ENCODE assay signal across 24 mouse cellular contexts in the genomic region with DNA sequence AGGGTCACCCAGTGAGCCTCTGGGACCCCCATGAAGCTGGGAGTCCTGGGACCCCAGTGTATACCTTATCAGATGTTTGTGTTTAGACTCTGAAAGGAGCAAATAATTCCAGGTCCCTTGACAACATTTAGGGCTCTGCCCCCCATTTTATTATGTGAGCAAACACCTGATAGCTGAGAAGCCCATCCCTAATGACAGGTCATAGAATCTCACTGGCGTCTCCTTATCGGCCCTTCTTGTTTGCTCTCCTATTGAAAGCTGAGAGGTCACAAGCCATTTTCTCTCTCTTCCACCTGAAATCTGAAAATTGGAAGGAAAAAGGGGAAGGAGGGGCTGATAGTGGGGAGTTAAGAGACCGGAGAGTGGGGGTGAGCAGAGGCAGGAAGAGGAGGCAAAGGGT. TPM values are rescaled to one million over a fixed set of nuclear protein-coding genes. Genes with fewer than 3 reads are reported as not detected.
DNase-seq lines count a peak whose midpoint lies in the region; ATAC-seq and TF ChIP-seq lines count a peak whose summit lies in the region.
"Had no signal": no experiment of that assay in that cellular context is flagged by ENCODE, and none has a peak within 500 bp of the region (broad histone marks: within the 10 kb centered on the region; RNA-seq: fewer than 3 reads in every experiment).

No protein-coding gene starts in this region.

- H3K4me3 ChIP-seq in intestine, embryonic 14.5 days (ENCODE audit: low read depth, low read length) = no peak overlapping the region
- H3K4me3 ChIP-seq in intestine, postnatal 0 days (ENCODE audit: low read depth, low read length) = no peak overlapping the region
- no peak overlapping the region for H3K4me3 ChIP-seq in kidney, adult 2 months (ENCODE audit: insufficient read depth, low read depth, low read length)
- H3K4me3 ChIP-seq in intestine, embryonic 15.5 days (replicated peaks) = no peak overlapping the region
- H3K4me3 ChIP-seq in intestine, embryonic 16.5 days (ENCODE audit: low read length) = no peak overlapping the region

- H3K4me1 ChIP-seq in intestine, embryonic 14.5 days (replicated peaks; ENCODE audit: control insufficient read depth, insufficient read depth, low read length) = no peaks in the 10 kb centered on the region
- H3K4me1 ChIP-seq in intestine, postnatal 0 days (replicated peaks; ENCODE audit: control insufficient read depth, insufficient read depth, low read length) = no peaks in the 10 kb centered on the region; the same call in 1 of the 2 replicates
- H3K4me1 ChIP-seq in kidney, adult 2 months (ENCODE audit: control insufficient read depth, insufficient read depth, low read length) = no peaks in the 10 kb centered on the region; the same call in 1 of the 2 replicates
- H3K4me1 ChIP-seq in intestine, embryonic 15.5 days (replicated peaks) = peaks cover 7% of the 10 kb centered on the region
- peaks cover 6% of the 10 kb centered on the region; the same call in 1 of the 2 replicates for H3K4me1 ChIP-seq in intestine, embryonic 16.5 days (ENCODE audit: control insufficient read depth, insufficient read depth, low read length)

- no peak for DNase-seq in intestine, embryonic 14.5 days (ENCODE audit: low spot score)
- no peak for DNase-seq in kidney, adult 2 months
- no peak for DNase-seq in kidney, postnatal 25 days
- DNase-seq in heart, adult 8-10 months (ENCODE audit: low spot score) = no peak
- no peak for DNase-seq in right cerebral cortex, postnatal 14 days
- DNase-seq: adrenal gland, adult 2 months; adrenal gland, adult 8-10 months; adrenal gland, postnatal 10 days; adrenal gland, postnatal 14 days; adrenal gland, postnatal 25 days; adrenal gland, postnatal 36 days; B cell, adult 2 months; cerebellum, adult 11 months; cerebellum, adult 11-12 months had no signal

- no peak overlapping the region for H3K9ac ChIP-seq in intestine, embryonic 14.5 days (ENCODE audit: low read length)
- H3K9ac ChIP-seq in intestine, postnatal 0 days (ENCODE audit: low read depth, low read length) = no peak overlapping the region
- no peak overlapping the region for H3K9ac ChIP-seq in intestine, embryonic 15.5 days
- no peak overlapping the region for H3K9ac ChIP-seq in intestine, embryonic 16.5 days (ENCODE audit: low read depth, low read length)

- peak; percentile 54; the same call in 1 of the 2 replicates for ATAC-seq in intestine, embryonic 14.5 days (replicated peaks; ENCODE audit: low FRiP score, low TSS enrichment, low read depth)
- no peak for ATAC-seq in intestine, postnatal 0 days
- ATAC-seq in intestine, embryonic 15.5 days = peak; percentile 39
- ATAC-seq in intestine, embryonic 16.5 days = peak; percentile 55
- ATAC-seq: activated CD4-positive, CD25-positive, alpha-beta regulatory T cell, adult 4 months; CD4-positive, CD25-positive, alpha-beta regulatory T cell, adult 4 months; Patski had no signal

- no peaks in the 10 kb centered on the region for H3K9me3 ChIP-seq in intestine, embryonic 14.5 days (ENCODE audit: control insufficient read depth, low read length)
- no peaks in the 10 kb centered on the region for H3K9me3 ChIP-seq in intestine, postnatal 0 days (ENCODE audit: control insufficient read depth)
- no peaks in the 10 kb centered on the region for H3K9me3 ChIP-seq in intestine, embryonic 15.5 days
- H3K9me3 ChIP-seq in intestine, embryonic 16.5 days (ENCODE audit: control insufficient read depth, low read length) = no peaks in the 10 kb centered on the region
- H3K9me3 ChIP-seq: G1E had no signal

- H3K27ac ChIP-seq in intestine, embryonic 14.5 days (ENCODE audit: low read depth) = no peak overlapping the region
- H3K27ac ChIP-seq in intestine, postnatal 0 days (ENCODE audit: low read depth, low read length) = no peak overlapping the region
- peak overlapping the region; percentile 1; the same call in 1 of the 2 replicates for H3K27ac ChIP-seq in kidney, adult 2 months (ENCODE audit: insufficient read depth, low read depth, low read length)
- H3K27ac ChIP-seq in intestine, embryonic 15.5 days = peak overlapping the region; percentile 42; the same call in 1 of the 2 replicates
- H3K27ac ChIP-seq in intestine, embryonic 16.5 days (ENCODE audit: low read length) = no peak overlapping the region

- TF ChIP-seq CTCF in intestine, postnatal 0 days (IDR thresholded peaks at IDR 0.05; ENCODE audit: low read depth) = no peak
- no peak for TF ChIP-seq CTCF in kidney, adult 2 months (conservative IDR thresholded peaks at IDR 0.05; ENCODE audit: insufficient read depth, insufficient read length, low read depth, low read length)

- WGBS in intestine, embryonic 14.5 days = 65% methylated on average over 3 of the region's 3 CpGs
- 28% methylated on average over 3 of the region's 3 CpGs for WGBS in intestine, postnatal 0 days
- WGBS in kidney, adult 2 months = 73% methylated on average over 3 of the region's 3 CpGs
- WGBS in intestine, embryonic 15.5 days = 52% methylated on average over 3 of the region's 3 CpGs
- WGBS in intestine, embryonic 16.5 days = 58% methylated on average over 3 of the region's 3 CpGs

- H3K36me3 ChIP-seq in intestine, embryonic 14.5 days (ENCODE audit: control insufficient read depth, insufficient read depth, low read length) = no peaks in the 10 kb centered on the region
- H3K36me3 ChIP-seq in intestine, postnatal 0 days (ENCODE audit: control insufficient read depth, insufficient read depth) = peaks cover 13% of the 10 kb centered on the region; the same call in 1 of the 2 replicates
- peaks cover 24% of the 10 kb centered on the region for H3K36me3 ChIP-seq in kidney, adult 2 months (ENCODE audit: control insufficient read depth, insufficient read depth, low read length)
- no peaks in the 10 kb centered on the region for H3K36me3 ChIP-seq in intestine, embryonic 15.5 days
- H3K36me3 ChIP-seq in intestine, embryonic 16.5 days (ENCODE audit: control insufficient read depth, insufficient read depth, low read length) = no peaks in the 10 kb centered on the region
- H3K36me3 ChIP-seq: G1E had no signal

- H3K4me2 ChIP-seq in intestine, embryonic 14.5 days (ENCODE audit: low read length) = no peak overlapping the region
- no peak overlapping the region for H3K4me2 ChIP-seq in intestine, postnatal 0 days (replicated peaks; ENCODE audit: low read depth)
- H3K4me2 ChIP-seq in intestine, embryonic 15.5 days (replicated peaks) = no peak overlapping the region
- no peak overlapping the region for H3K4me2 ChIP-seq in intestine, embryonic 16.5 days (ENCODE audit: low read depth, low read length)

- H3K27me3 ChIP-seq in intestine, embryonic 14.5 days (replicated peaks; ENCODE audit: control insufficient read depth, insufficient read depth, low read length) = no peaks in the 10 kb centered on the region
- no peaks in the 10 kb centered on the region for H3K27me3 ChIP-seq in intestine, postnatal 0 days (replicated peaks; ENCODE audit: control insufficient read depth, insufficient read depth, low read length)
- H3K27me3 ChIP-seq in kidney, adult 2 months (replicated peaks; ENCODE audit: control insufficient read depth, insufficient read depth, low read length) = no peaks in the 10 kb centered on the region
- no peaks in the 10 kb centered on the region for H3K27me3 ChIP-seq in intestine, embryonic 15.5 days (replicated peaks)
- H3K27me3 ChIP-seq in intestine, embryonic 16.5 days (replicated peaks; ENCODE audit: control insufficient read depth, insufficient read depth, low read length) = no peaks in the 10 kb centered on the region
- H3K27me3 ChIP-seq: CH12.LX, Patski had no signal

- TF ChIP-seq POLR2A in kidney, adult 2 months (IDR thresholded peaks at IDR 0.05; ENCODE audit: low read depth, low read length) = no peak

RNA-seq across cellular contexts. Expression of a gene that starts 39.0 kb away (rescaled TPM):
- polyA plus RNA-seq in intestine, embryonic 14.5 days (2014; fragmentation: Nextera tagmentation; extraction: Ambion mirVana) = 35.5 and 35.6 TPM in 2 replicates
- polyA plus RNA-seq in intestine, postnatal 0 days (2015; fragmentation: Nextera tagmentation; extraction: Ambion mirVana) = 14.1 and 16.9 TPM in 2 replicates
- polyA plus RNA-seq in kidney, adult 2 months (2012; rRNA removed) = 5.5 and 7.2 TPM in 2 replicates
- polyA plus RNA-seq in intestine, embryonic 15.5 days (2015; fragmentation: Nextera tagmentation; extraction: Ambion mirVana) = 28.4 and 31.2 TPM in 2 replicates
- 23.8 and 24.0 TPM in 2 replicates for polyA plus RNA-seq in intestine, embryonic 16.5 days (2015; fragmentation: Nextera tagmentation; extraction: Ambion mirVana)
- 10 to 100 TPM in 2 of 4 experiments, 1 to 10 TPM in 2; 9.7 to 11.8 (median 10.0) TPM for total RNA-seq in heart, adult 8-10 months (2022)

RNA-seq across cellular contexts. Expression of a gene that starts 52.9 kb away (rescaled TPM):
- polyA plus RNA-seq in intestine, embryonic 14.5 days (2014; fragmentation: Nextera tagmentation; extraction: Ambion mirVana) = 11.5 and 15.1 TPM in 2 replicates
- polyA plus RNA-seq in intestine, postnatal 0 days (2015; fragmentation: Nextera tagmentation; extraction: Ambion mirVana) = 12.0 and 13.2 TPM in 2 replicates
- 161 and 172 TPM in 2 replicates for polyA plus RNA-seq in kidney, adult 2 months (2012; rRNA removed)
- 9.3 and 11.2 TPM in 2 replicates for polyA plus RNA-seq in intestine, embryonic 15.5 days (2015; fragmentation: Nextera tagmentation; extraction: Ambion mirVana)
- polyA plus RNA-seq in intestine, embryonic 16.5 days (2015; fragmentation: Nextera tagmentation; extraction: Ambion mirVana) = 9.0 and 9.8 TPM in 2 replicates
- total RNA-seq in heart, adult 8-10 months (2022) = not detected
- total RNA-seq: adrenal gland, adult 2 months; adrenal gland, postnatal 36 days; MEL had no signal
- polyA plus RNA-seq: activated CD4-positive, CD25-positive, alpha-beta regulatory T cell, adult 4 months; C2C12; CD4-positive, CD25-positive, alpha-beta regulatory T cell, adult 4 months; G1E had no signal

Comparison
In these comparisons a context has a peak if more than half of its experiments do, and no peak if none do; other contexts are left out.
1. H3K27ac ChIP-seq: peak in kidney, adult 2 months (single experiment) and intestine, embryonic 15.5 days (single experiment); none in intestine, embryonic 14.5 days (single experiment), intestine, postnatal 0 days (single experiment) and intestine, embryonic 16.5 days (single experiment).
2. RNA of a gene that starts 52.9 kb away (polyA plus RNA-seq): 161 to 172 TPM in kidney, adult 2 months; 11.5 to 15.1 TPM in intestine, embryonic 14.5 days, 12.0 to 13.2 TPM in intestine, postnatal 0 days, 9.3 to 11.2 TPM in intestine, embryonic 15.5 days and 9.0 to 9.8 TPM in intestine, embryonic 16.5 days; every median in the first group is over 10 times any median in the second.